Mouse (Mus musculus) liver, postnatal 0 days (tissue): ENCODE measurements around the gene Naa10.

Experiments
- CTCF ChIP-seq: sonication (generic); IDR thresholded peaks from 2 replicates; pipeline ENCODE4 v1.5.1; 2016; ENCODE audit warnings: antibody characterized with exemption, low read depth
- EP300 ChIP-seq: IDR thresholded peaks from 2 replicates; pipeline ENCODE4 v1.6.1; 2016; ENCODE audit warnings: antibody characterized with exemption, low read depth, mild to moderate bottlenecking

DNA sequence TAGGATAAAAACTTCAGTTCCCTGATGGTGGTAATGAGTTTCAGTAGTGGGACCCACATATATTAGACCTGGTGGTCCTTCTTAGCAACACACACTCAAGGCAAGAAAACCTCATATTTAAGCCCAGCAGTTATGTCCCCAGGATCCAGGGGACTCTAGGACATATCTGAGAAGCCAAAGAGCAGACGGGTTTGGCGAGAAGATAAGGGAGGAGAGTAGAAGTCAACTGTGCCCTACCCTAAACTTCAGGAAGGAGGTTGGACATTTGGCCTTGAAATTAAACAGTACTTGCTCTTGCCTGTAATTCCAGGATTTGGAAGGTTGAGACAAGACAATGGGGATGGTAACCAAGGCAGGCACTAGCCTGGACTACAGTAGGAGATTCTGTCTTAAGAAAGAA is 48.0 kb upstream of the Naa10 start:
- TF ChIP-seq CTCF (no peak), EP300 (peak; percentile 86)
